In the genomic region with DNA sequence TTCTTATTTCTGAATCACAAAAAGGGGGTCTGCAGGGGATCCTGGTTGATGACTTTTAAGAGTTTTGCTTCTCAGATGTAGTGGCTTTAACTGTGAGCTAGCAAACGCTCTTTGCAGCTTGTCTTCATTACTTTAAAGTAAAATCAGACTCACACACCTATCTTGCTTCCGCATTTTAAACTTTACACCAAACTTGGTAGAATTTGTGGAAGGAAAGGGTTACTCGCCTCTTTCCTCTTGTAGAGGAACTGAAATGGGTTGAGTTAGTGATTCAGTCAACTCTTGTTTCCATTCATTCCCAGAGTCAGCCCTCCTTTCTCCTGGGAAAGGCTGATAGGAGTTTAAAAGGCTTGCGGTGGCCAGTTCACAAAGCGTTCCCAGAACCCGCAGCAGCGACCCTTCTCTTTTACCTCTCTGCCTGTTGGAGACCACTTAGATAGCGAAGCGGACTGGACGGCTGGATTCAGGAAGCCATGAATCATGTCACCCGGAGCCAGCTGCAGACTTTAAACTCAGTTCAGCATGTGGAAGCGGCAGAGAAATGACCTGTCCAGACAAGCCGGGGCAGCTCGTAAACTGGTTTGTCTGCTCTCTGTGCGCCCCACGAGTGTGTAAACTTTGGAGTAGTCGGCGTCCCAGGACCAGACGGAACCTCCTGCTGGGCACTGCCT, we compare ENCODE assay signal across 7 mouse cellular contexts. TPM values are rescaled to one million over a fixed set of nuclear protein-coding genes. Genes with fewer than 3 reads are reported as not detected.
DNase-seq lines count a peak whose midpoint lies in the region; ATAC-seq and TF ChIP-seq lines count a peak whose summit lies in the region.

No protein-coding gene starts in this region.

- no peaks in the 10 kb centered on the region for H3K79me2 ChIP-seq in myocyte (ENCODE audit: control insufficient read depth, insufficient read depth)

- H3K4me3 ChIP-seq in heart, postnatal 0 days (ENCODE audit: low read depth, low read length): peak overlapping the region; percentile 66
- H3K4me3 ChIP-seq in myocyte: peak overlapping the region; percentile 25

- WGBS in heart, postnatal 0 days: 4% methylated on average over 19 of the region's 19 CpGs

- peak overlapping the region; percentile 78 for H3K9ac ChIP-seq in heart, postnatal 0 days (replicated peaks; ENCODE audit: low read depth, low read length)

- TF ChIP-seq POLR2A in myocyte (IDR thresholded peaks at IDR 0.05; ENCODE audit: insufficient read length, low read depth): no peak

- peak; percentile 32 for ATAC-seq in heart, postnatal 0 days (ENCODE audit: insufficient read depth, low read depth)

- peak overlapping the region; percentile 89 for H3K27ac ChIP-seq in heart, postnatal 0 days (ENCODE audit: low read depth)

- H3K36me3 ChIP-seq in heart, postnatal 0 days (replicated peaks; ENCODE audit: control insufficient read depth, insufficient read depth, low read length): no peaks in the 10 kb centered on the region
- H3K36me3 ChIP-seq in myocyte (ENCODE audit: control insufficient read depth, insufficient read depth): no peaks in the 10 kb centered on the region

- H3ac ChIP-seq in myocyte (ENCODE audit: control insufficient read depth, insufficient read length): no peak overlapping the region

- TF ChIP-seq CTCF in heart, postnatal 0 days (IDR thresholded peaks at IDR 0.05; ENCODE audit: low read depth): no peak

- DNase-seq in NIH3T3 (ENCODE audit: low read depth): peak; percentile 67
- DNase-seq in embryo, embryonic 10 days (ENCODE audit: low spot score): peak; percentile 84
- peak; percentile 65 for DNase-seq in heart, postnatal 0 days (ENCODE audit: low spot score)
- DNase-seq in kidney, postnatal 4 days: peak; percentile 71 to 77
- DNase-seq in right cerebral cortex, postnatal 14 days: no peak
- no peak for DNase-seq in natural killer cell, adult 2 months (ENCODE audit: low spot score in 2 of 2)

- H3K4me2 ChIP-seq in heart, postnatal 0 days (ENCODE audit: low read depth, low read length): peak overlapping the region; percentile 80
- H3K4me2 ChIP-seq in myocyte (ENCODE audit: low read depth): peak overlapping the region; percentile 69

- peaks cover 6% of the 10 kb centered on the region; the same call in 1 of the 2 replicates for H3K4me1 ChIP-seq in heart, postnatal 0 days (ENCODE audit: control insufficient read depth, insufficient read depth)

- TF ChIP-seq EP300 in heart, postnatal 0 days (IDR thresholded peaks at IDR 0.05; ENCODE audit: low read depth): no peak

- no peaks in the 10 kb centered on the region for H3K9me3 ChIP-seq in heart, postnatal 0 days (replicated peaks; ENCODE audit: control insufficient read depth, low read length)

- no peaks in the 10 kb centered on the region for H3K27me3 ChIP-seq in heart, postnatal 0 days (ENCODE audit: control insufficient read depth, insufficient read depth, low read length)
- H3K27me3 ChIP-seq in myocyte (ENCODE audit: control insufficient read depth, insufficient read depth, insufficient read length): no peaks in the 10 kb centered on the region

TF ChIP-seq in myocyte, 11 proteins besides CTCF, POLR2A, EP300 and RAD21:
- peak in 1 of 3 experiments; percentile 6 for TF ChIP-seq MYOG (IDR thresholded peaks at IDR 0.05; ENCODE audit: control insufficient read depth in 1 of 3, insufficient read depth in 1 of 3, insufficient read length in 2 of 3, low read depth in 2 of 3)
- TF ChIP-seq MYOD1 (IDR thresholded peaks at IDR 0.05; ENCODE audit: control insufficient read depth in 1 of 3, insufficient read length in 2 of 3, low read depth in 2 of 3): peak in 1 of 3 experiments; percentile 11
- TF ChIP-seq SRF (IDR thresholded peaks at IDR 0.05; ENCODE audit: control insufficient read depth, insufficient read length, low read depth): no peak

RNA-seq across cellular contexts. Expression of a gene that starts 1.5 kb away (rescaled TPM):
- 110 and 114 TPM in 2 replicates for total RNA-seq in heart, postnatal 0 days (2014; rRNA removed; ENCODE audit: low replicate concordance)
- 45.7 and 51.9 TPM in 2 replicates for polyA plus RNA-seq in heart, postnatal 0 days (2015; fragmentation: Nextera tagmentation; extraction: Ambion mirVana)
- 1.8 TPM for polyA plus RNA-seq in myocyte (2012; fragmentation: generic; extraction: Trizol)

RNA-seq across cellular contexts. Expression of a gene that starts 33.2 kb away (rescaled TPM):
- 7.9 and 15.1 TPM in 2 replicates for total RNA-seq in heart, postnatal 0 days (2014; rRNA removed; ENCODE audit: low replicate concordance)
- polyA plus RNA-seq in heart, postnatal 0 days (2015; fragmentation: Nextera tagmentation; extraction: Ambion mirVana): 11.3 and 12.2 TPM in 2 replicates
- polyA plus RNA-seq in myocyte (2012; fragmentation: generic; extraction: Trizol): 0.92 TPM

Comparison
In these comparisons a context has a peak if more than half of its experiments do, and no peak if none do; other contexts are left out.
1. DNase-seq: peak in NIH3T3 (single experiment), embryo, embryonic 10 days (single experiment), heart, postnatal 0 days (single experiment) and kidney, postnatal 4 days (2 of 2); none in right cerebral cortex, postnatal 14 days (single experiment) and natural killer cell, adult 2 months (0 of 2).
2. RNA of a gene that starts 1.5 kb away (polyA plus RNA-seq): 45.7 to 51.9 TPM in heart, postnatal 0 days; 1.8 TPM in myocyte (single experiment); every median in the first group is over 10 times any median in the second.